Mouse (Mus musculus) adrenal gland, postnatal 36 days (tissue): ENCODE results near the gene Phgr1. TPM values are rescaled to one million over a fixed set of nuclear protein-coding genes. Genes with fewer than 3 reads are reported as not detected.

Source experiments
- DNase-seq, 2 experiments: peaks; one replicate each; pipeline ENCODE4 v3.0.0; 2021; ENCODE audit warnings: mixed read lengths in 1 of 2
- long read RNA-seq, 2 experiments: library from polyadenylated mRNA; stranded (forward); transcript quantifications; one replicate each; pipeline ENCODE4 v2.0.0; 2021; ENCODE audit warnings: borderline sequencing depth in 2 of 2
- total RNA-seq, 2 experiments: library from RNA; stranded (reverse); gene quantifications; 2 replicates each; pipeline ENCODE4 v1.2.3; 2021

Phgr1 gene
- not detected for total RNA-seq
- long read RNA-seq, experiment 1, result 0 reads
- long read RNA-seq, experiment 2, result 0 reads

DNA sequence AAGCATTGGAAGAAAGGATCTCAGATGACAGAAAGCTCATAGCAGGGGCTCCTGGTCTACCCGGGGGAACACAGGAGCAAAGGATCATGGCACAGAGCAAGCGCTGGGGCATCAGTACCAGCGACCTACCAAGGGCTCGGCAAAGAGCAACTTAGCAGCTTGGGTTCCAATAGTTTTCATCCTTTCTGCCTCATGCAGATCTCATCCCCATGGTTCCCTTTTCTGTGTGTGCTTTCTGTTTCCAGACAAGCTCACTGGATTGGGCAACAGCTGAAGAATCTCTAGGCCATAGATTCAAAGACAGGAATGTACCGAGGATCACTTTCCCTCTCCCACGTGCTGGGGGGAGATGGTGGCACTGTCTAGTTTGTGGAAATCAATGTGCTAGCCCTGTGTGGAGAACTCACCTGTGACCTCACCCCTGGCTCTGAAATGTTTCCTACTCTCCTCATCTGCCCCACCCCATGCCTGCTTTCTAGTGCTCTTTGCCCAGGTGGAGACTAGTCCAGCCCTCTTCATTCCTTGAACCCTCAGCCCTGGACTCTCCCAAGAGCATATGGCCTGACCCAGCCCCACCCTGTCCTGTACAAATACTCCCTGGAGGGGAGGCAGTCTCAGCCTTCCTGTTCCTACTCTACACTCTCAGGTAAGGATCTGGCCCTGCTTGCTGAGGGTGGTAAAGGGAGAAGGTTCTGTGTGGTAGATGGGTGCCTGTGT is at the start of gene Phgr1:
Gene Phgr1 (plus strand): TSS at position 612 of the 717 bp plus-strand sequence.
- DNase-seq, result no peak

DNA sequence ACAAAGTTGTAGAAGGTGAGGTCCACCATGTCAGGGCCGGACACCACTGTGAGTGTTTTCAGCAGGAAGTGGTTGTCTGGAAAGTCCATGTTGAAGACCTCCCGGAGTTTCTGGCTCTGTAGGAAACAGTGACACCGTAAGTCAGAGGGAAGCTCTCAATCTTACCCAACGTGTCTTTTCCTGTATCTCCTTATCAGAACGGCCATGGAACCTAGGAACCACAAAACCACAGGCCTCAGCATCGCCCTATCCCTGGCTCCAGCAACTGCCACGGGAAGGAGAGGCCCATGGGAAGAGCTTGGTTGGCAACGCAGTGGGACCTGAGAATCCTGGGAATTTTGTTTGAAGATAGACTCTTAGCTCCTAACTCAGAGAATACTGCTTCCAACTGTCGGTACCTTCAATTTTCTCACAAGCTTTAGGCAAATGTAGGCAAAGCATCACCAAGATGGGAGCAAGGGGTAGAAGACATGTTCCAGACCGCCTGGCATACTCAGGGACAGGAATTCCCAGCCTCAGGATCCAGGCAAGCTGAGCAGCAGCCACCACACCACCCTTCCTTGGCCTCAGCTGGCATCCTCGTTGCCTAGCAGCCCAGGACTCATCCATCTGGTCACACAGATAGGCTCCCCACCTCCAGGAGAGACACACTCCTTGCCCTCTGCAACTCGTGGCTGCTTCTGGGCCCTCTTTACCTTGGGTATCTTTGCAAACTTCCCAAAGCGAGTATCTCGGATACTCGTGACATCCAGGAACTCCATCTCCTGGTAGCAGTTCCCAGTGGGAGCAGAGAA is 48.7 kb upstream of the Phgr1 start:
- DNase-seq, result no peak

DNA sequence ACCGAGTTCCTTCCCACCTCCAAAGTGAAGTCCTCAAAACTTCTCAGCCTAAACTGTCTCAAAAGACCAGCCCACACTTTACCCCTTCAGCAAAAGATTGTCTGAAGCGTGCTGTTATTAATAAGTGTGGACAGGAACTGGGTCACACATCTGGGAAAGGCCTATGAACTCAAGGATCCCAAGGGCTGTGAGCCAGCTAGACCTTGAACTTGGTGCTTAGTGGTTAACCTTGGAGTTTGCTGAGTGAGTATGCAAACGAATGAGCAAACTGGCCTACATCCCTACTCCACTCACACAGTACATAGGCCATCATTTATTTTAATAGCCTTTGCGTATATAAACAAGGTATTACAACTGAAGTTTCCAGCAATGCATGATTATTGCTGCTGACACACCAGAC is 47.1 kb upstream of the Phgr1 start:
- peak; percentile 72 to 74 for DNase-seq

DNA sequence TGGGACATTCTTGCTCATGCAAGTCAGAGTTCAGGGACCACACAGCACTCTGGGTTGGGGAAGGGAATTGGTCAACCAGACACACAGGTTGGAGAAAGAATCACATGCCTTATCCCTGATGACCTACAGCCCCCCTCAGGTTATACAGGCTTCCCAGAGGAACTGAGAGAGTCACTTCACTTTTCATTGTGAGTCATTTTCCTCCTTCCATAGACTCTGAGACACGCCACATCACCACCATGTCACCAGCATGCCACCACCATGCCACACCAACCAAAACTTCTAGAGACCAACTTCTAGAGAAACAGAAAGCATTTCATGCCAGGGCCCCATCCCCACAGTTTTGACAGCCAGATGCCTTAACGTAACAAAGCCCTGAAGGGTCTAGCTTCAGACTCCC is 45.7 kb upstream of the Phgr1 start:
- DNase-seq, result no peak

DNA sequence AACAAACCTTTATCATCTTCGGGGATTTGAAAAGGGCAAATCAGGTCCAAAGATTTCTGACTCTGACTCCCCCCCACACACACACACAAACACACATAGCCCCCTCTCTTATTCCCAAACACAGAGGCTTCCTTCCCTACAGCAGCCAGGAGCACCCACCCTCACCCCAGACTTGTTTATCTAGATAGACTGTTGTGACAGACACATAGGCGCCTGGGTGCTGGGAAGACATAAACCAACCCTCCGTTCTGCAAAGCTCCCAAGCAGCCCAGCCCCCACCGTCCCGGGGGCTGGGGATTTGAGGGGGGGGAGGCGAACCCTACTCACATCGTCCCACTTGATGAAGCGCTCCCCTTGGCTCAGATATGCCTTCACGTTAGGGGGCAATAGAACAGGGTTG is 44.7 kb upstream of the Phgr1 start:
- no peak for DNase-seq

DNA sequence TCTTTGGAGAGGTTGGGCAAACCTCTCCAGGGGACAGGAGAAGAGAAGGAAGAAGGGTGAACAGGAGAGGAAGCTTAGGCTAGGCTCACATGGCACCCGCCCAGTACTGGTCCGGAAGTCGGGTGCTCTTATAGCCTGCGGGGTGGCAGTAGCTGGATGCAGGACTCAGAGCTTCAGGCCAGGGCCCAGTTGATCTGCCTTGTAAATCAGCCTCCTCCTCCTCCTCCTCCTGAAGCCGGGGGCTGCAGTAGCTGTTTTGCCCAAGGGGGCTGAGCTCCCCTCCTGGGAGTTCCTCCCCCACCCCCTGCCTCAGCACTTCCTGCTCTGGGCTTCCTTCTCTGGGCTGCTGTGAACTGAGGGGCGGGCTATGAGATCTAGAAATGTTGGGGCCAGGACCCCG is 44.2 kb upstream of the Phgr1 start, which contains the start of gene Plcb2:
Gene Plcb2 (minus strand): TSS at position 102 of the 400 bp plus-strand sequence.
- DNase-seq, result no peak

DNA sequence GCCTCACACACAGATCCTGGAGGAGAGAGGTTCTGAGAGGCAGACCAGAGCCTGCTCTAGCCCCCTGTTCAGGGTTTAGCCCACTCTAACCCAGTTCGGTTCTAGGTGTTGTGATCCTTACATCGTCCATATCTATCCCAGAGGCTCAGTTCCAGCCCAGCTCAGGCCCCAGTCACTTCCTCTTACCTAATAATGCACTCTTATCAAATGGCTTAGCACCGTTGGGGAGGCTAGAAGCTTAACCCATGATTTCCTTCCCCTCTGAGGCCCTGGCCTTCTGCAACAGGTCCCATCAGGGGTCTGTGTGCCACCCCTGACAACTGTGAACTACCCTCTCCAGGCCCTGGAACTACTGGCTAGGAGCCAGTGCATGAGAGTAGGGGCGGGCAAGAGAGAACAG is 43.4 kb upstream of the Phgr1 start:
- no peak for DNase-seq

DNA sequence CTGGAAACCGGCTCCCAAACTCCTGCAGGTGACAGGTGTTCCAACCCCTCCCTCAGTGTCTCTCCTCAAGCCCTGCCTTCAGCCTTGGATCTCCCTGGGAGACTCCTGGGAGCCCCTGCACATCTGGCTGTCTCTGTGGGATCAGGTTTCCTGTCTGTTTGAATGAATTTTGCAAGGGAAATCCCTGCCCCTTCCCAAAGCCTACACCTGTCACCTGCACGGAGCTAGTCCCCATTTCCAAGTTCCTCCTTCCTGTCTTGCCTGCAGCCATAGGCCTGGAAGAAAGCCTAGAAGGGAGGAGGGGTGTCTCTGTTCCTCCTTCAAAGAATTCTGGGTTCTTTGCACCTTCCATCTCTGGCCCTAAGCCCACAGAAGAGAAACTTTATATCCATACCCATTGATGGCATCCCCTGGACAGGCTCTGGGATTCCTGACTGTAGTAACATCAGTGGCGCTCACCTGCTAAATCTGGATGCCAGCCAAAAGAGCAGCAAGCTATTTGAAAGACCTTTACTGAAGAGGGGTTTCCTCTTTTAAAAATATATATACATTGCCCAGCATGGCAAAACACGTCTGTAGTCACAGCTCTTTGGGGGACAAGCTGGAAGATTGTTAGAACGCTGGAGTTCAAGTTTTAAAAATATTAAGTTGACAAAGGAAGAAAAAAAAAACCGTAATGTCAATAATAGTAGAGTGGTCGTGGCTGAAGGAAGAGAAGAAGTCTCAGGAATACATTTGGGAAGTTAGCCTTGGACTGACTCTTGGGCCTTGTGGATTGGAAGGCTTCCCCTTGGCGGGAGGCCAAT is 42.5 kb upstream of the Phgr1 start:
- no peak for DNase-seq

DNA sequence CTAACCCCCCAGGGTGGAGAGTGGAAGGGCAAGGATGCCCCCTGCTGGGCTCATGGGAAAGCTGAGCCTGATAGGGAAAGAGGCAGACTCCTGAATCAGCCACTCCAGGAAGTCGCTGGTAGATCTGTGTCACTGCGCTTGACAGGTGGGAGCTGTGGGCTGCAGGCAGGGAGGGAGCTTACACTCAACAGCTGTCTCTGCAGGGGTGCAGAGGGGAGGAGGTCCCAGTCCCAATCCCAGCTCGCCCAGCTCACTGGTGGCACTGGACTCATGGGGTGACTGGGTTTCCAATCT is 42.0 kb upstream of the Phgr1 start:
- DNase-seq, result peak; percentile 87 to 91

DNA sequence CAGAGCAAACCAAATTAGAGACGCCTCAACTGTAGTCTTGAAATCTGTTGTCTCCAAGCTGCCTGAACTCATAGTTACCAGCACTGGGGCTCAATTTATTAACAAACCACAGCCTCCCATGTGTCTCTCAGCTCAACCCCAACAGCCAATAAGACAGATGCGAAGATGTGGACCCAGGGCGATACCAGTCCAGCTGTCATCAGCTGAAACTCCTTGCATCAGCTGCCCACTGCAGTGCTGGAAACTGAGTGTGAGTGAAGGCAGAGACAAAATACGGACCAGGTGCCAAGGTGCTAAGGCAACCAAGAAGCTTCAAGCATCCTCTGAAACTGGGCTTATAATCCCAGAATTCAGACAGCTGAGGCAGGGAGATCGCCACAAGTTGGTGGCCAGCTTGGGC is 40.6 kb upstream of the Phgr1 start:
- DNase-seq, result no peak

DNA sequence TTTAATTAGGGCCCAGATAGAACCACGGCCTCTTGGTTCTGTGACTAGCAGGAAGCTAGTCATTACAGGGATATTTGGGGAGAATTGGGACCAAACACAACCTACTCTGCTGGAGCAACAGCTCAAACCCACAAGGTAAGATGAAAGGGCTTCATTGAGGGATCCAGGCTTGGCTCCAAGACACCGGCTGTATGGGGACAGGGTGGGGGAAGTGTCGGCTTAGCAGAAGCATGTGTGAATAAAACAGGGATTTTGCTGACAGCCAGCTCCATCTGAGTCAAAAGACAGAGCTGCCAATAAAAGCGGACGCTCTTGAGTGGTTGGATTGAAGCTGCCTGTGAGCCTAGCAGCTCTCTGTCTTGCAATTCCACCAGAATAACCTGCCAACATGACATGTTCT is 39.2 kb upstream of the Phgr1 start:
- DNase-seq, result no peak

DNA sequence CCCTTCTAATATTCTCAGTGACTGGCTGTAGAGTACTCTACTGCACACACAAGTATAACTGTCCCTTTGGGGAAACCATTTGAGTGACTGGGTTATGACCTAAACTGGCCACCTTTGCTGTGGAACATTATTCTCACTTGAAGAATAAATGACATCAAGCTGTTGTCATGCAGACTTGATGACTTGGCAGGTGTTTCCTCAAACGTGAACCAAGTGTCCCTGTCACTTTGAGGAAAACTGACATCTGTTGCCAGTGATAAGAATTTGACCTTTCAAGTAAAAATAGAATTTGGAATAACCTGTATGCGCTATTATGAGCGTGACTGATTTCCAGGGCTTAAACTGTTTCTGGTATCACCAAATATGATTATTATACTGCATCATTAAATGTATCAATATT is 32.2 kb upstream of the Phgr1 start:
- no peak for DNase-seq

DNA sequence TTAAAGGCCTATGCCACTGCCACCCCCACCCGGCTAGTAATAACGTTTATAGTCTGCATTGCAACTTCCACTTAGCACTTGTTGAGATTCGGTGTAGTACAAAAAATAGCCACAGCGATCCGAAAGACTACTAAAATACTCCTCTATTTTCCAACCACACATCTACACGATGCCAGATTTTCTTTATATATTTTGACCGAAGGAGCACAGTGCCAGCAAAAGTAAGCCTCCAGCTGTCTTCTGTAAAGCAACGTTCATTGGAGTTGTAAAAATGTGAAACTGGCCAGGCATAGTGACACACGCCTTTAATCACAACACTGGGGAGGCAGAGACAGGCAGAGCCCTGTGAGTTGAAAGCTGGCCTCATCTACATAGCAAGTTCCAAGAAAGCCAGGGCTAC is 31.4 kb upstream of the Phgr1 start:
- no peak for DNase-seq

DNA sequence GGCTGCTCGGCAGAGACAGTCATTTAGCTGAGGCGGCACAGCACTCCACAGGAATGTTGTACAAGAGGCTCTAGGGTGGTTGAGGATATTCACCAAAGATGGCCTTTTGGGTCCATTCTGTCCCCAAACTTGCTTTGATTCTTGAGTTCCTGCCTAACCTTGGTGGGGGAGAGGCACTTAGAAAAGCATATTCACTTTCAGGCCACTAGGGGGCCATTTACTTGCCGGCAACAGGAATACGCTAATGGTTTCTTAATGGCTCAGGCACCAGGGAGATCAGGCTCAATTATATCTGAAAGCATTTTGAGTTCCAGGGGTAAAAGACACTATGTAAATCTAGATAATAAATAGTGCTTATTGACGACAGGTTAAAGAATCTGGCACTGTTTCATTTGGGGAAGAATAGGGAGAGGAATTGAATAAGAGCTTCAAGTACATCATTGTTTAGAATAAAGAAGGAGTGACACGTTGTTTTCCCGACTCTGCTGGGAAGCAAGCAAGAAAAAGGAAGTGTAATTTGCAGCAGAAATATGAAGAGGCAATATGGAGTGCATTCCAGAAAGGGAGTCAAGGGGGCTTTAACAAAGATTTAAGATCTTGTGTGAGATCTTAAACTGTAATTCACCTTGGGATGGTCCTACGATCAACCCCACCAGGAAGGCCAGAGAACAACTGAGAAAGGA is 29.2 kb upstream of the Phgr1 start:
- DNase-seq, result peak in 1 of 2 experiments; percentile 58

DNA sequence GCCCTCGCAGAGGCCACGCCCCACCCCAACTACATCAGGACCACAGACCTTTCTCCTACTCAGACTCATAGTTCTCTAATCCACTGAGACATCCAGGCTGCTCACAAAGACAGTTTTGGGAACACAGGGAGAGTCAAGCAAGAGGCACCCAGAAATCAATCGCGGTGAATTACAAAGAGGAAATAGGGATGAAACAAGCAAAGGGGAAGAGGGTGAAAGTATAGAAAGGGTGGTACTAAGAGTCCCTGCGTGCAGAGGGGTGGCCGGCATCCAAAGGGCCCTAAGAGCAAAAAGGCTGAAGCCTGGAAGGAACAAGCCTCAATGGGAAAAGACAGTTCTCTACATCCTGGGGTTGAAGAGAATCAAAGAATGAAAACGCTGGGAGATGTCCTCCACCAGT is 27.9 kb upstream of the Phgr1 start:
- DNase-seq, result no peak

DNA sequence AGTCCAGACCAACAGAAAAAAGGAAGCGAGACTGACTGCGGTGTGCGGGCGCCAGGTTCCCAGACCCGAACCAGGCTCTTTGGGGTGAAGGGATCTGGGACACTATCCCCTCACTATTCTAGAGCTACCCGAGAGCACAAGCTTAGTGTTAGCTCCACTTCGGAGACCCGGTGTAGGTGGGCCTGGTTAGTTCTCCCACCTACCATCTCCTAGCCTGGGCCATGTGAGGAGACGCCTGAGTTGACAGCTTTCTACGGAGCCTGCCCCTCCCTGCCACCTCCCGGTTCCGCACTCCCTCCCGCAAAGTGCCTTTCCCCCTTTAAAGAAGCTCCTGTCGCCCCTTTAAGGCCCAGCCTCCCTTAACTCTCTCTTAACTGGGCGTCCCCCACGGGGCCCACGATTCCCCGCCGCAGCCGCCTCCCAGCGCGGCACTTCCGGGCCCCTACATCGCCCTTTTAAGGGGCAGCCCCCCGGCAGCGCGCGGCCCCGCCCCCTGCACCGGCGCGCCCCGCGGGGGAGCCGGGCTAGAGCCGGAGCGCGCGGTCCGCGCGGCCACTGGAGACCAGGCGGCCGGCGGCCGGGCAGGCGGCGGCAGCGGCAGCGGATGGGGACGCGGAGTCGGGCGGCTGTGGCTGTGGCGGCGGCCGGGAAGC is 27.2 kb upstream of the Phgr1 start, which contains the start of gene Inafm2:
Gene Inafm2 (plus strand): TSS at position 527 of the 653 bp plus-strand sequence.
- DNase-seq, result peak; percentile 96 to 97

DNA sequence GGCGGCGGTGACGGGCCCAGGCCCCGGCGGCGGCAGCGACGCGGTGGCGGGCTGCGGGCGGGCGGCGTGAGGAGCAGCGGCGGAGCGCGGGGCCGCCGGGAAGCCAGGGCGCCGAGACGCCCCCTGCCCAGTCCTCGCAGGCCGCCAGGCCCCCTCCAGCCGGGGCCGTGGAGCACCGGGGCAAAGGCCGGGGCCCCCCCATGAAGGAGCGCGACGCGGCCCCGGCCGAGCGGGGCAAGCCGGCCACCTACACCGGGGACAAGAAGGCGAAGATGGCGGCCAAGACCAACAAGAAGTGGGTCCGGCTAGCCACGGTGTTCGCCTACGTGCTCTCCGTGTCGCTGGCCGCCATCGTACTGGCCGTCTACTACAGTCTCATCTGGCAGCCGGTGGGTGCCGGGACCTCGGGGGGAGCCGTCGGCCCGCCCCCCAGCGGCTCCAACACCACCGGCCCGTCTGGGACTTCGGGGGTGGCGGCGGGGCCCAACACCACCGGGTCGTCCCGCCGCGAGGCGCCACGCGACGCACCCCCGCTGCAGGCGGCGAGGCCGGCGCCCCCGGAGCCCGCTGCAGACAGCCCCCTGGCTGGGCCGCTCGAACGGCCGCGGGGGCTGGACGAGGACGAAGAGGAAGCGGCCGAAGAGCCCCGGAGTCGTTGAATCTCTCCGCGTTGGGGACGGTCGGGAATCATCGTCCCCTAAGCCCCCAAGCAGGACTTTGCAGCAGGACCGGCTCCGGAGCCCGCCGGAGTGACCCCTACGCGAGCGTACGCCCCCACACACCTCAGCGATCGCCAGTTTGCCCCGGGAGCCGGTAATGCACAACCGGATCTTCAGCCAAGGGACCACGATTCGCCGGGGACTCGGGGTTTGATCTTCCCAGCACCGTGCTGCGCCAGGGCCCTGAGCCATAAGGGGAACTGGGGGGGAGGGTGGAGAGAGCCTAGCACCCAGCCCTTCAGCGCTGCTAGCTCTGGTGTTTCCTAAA is 26.4 kb upstream of the Phgr1 start:
- DNase-seq, result peak; percentile 42 to 54

DNA sequence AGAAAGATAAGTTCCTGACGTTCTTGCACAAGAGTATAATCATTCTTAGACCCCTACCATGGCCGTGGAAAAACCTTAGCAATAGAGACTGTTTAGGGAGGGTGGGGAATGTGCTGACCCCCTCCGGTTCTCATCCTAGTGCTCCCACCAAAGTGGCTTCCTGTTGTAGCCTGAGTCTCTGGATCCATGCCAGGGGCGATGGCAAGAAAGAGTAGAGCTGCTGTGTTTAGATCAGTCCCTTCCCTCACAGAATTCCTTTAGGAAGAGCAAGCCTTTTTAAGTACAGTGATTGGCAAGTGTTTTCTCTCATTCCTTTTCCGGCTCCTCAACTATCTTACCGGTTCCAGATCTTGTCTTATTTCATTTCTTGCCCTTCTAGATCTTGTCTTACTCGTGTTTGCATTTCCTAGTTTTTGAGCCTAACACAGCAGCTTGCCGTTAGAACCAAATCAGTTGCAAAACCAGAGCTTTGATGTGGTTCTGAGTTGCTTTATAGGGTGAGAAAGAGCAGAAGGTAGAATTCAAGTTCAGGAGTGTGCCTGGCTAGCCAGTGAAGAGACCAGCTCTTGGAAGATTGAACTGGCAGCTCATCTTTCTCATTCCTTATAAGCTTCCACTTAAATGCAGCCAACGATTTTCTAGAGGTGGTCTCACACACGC is 25.1 kb upstream of the Phgr1 start:
- peak in 1 of 2 experiments; percentile 62 for DNase-seq

DNA sequence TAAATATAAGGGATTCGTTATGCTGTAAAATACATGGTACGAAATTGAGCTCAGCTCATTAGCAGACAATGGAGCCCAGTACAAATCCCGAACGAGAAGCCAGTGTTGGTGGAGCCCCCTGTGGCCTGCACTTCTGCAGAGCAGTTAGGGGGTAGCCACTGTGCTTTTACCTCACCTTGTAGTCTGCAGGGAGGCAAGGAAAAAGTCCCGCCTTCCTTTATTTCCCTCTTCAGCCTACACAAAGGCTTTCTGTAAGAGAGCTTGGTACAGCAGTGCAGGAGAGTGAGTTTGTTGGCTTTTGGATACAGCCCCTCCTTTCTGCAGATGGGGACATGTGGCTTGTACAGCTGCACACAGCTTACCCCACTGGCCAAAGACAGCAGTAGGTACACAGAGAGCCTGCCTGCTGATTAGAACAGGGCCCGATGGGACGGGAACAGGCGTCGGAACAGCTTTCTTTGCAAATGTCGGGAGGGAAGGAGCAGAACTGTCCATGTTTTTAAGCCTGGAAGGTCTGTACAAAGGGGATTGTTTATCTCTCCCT is 23.2 kb upstream of the Phgr1 start:
- no peak for DNase-seq

DNA sequence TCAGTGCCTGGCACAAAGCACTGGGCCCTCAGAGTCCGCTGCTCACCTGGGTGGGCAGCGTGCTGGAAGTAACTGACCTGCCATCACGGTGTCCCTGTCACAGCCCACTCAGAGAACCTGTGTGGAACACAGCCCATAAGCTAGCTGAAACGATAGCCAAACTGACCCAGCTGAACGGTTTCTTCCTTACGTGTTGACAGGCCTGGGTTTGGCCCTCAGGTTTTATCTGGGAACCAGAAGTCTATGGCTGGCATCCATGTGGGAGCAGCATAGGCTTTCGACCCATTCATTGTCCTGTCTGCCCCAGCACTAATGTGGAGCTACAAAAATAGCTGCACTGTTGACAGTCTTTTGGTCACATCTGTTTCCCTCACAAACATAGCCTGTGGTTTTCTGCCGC is 22.1 kb upstream of the Phgr1 start:
- no peak for DNase-seq
